Mouse (Mus musculus) lung, postnatal 36 days (tissue): ENCODE data around the gene Dip2b.

Experiments used
- DNase-seq: peaks from one replicate; pipeline ENCODE4 v3.0.0; 2022; ENCODE audit warnings: mixed read lengths

The Dip2b gene

GRCm38 (mm10) chr15:100038470-100038971 lies at the start of gene Dip2b:
Gene Dip2b (plus strand): TSS chr15:100038664.
- DNase-seq = peak; percentile 96

- DNase-seq = no peak
These were observed 45.4 kb upstream of the Dip2b start for GRCm38 (mm10) chr15:99993100-99993499.

DNA sequence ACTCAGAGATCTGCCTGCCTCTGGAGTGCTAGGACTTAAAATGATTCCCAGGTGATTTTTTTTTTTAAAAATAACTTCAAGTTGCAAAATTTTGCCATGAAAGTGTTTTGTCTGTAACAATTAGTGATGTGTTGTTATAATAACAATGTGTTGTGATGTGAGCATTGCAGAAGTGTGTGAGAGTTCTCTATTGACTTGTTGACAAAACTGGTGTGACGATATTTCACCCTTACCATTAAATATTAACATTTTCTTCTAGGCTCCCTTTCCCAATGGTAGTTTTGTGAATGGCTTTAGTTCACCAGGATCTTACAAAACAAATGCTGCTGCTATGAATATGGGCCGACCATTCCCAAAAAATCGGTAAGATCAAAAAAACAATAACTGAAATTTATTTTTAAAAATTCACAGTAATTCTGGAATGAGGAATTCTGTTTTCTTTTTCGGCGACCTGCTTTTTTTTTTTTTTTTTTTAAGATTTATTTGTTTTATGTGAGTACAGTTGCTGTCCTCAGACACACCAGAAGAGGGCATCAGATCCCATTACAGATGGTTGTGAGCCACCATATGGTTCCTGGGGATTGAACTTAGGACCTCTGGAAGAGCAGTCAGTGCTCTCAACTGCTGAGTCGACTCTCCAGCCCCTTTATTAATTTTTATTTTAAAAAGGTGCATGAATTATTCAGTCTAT lies 41.2 kb upstream of the Dip2b start:
- no peak for DNase-seq

- no peak for DNase-seq
These were observed 39.1 kb upstream of the Dip2b start for GRCm38 (mm10) chr15:99999390-99999789.

- no peak for DNase-seq
These were observed 33.7 kb upstream of the Dip2b start for GRCm38 (mm10) chr15:100004677-100005273.

DNA sequence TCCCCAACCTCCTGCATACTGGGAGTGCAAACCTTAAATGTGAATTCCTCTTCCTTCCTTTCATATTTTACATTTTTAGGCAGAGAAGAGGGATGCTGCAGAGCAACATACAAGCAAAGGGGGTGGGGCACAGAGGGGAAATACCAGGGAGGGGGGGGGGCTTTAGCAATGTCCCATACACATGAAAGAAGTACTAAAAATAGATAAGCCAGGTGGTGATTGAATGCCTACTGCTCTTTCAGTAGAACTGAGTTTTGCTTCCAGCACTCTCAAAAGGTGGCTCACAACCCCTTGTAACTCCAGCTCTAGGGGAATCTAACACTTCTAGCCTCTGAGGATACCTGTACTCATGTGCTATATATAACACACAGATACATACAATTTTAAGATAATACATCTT lies 32.3 kb upstream of the Dip2b start:
- DNase-seq = no peak

- DNase-seq = no peak
These were observed 20.1 kb upstream of the Dip2b start for GRCm38 (mm10) chr15:100018280-100018899.

GRCm38 (mm10) chr15:100021175-100021574 lies 17.3 kb upstream of the Dip2b start:
- DNase-seq = no peak

DNA sequence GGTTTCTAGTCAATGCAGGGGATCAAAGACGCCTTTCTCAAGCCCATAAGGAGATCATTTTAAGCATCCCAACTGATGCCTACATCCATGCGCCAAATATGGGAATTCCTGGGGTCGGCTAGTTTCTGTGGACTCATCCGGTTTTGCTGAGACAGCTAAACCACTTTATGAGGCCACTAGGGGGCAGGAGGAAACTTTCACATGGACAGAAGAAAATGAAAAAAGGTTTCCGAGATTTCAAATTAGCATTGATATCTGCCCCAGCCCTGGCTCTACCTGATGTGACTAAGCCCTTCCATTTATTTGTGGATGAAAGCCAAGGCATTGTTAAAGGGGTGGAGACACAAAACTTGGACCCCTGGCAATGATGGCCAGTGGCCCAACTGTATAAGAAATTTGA lies 15.5 kb upstream of the Dip2b start:
- DNase-seq = peak; percentile 79

DNA sequence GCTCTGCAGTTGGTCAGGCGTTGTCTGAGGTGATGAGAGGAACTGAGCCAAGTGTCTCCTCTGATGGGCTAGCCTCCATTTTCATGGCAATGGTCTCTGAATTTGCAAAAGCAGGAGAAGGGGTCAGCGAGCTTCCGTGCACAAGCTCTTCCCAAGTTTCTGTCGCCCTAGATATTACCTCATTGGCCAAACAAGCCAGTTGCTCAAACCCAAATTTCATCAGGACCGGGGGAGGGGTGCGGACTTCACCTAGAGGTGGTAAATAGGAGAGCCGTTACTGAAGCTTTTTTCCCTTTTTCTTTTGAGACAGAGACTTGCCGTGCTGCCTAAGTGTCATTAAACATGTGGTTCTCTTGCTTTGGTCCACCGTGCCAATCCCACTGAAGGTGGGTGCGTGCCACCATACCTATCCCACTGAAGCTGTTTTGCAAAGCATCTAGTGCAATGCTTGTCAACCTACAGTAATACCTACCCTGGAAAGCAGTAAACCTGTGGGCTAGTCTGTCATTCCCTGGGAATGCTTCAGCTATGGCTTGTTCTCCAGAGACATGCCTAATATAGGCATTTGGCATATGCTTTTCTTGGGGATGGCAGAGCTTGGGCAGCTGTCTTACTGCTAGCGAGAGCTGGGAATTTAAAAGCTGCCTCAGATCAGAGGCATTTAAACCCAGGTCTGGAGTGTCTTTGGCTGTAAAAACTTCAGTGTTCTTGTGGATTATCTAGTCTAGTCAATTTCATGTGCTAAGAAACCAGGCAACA lies 13.2 kb upstream of the Dip2b start:
- DNase-seq = no peak

GRCm38 (mm10) chr15:100028133-100028532 lies 10.3 kb upstream of the Dip2b start:
- DNase-seq = no peak

GRCm38 (mm10) chr15:100029497-100029896 lies 9.0 kb upstream of the Dip2b start:
- peak; percentile 36 for DNase-seq

GRCm38 (mm10) chr15:100029900-100030299 lies 8.6 kb upstream of the Dip2b start:
- no peak for DNase-seq

DNA sequence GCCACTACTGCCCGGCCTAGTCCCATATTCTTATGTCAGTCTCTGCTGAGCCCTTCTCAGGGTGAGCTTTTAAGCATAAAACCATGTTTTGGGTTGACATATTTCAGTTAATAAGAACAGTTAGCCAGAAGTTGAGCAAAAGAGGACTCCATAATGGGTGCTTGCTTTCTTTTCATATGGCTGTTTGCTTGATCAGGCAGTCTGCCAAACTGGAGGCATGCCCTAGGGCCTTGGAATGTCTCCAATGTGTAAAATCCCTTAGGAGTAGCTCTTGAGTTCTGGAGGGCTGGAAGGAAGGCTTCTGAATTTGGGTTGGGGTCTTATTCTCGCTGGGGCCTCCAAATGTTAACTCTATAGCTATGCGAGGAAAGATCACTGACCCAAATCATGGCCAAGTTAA lies 5.9 kb upstream of the Dip2b start:
- peak; percentile 57 for DNase-seq

GRCm38 (mm10) chr15:100039001-100039701 lies 687 bp downstream of the Dip2b start:
- peak; percentile 71 for DNase-seq

DNA sequence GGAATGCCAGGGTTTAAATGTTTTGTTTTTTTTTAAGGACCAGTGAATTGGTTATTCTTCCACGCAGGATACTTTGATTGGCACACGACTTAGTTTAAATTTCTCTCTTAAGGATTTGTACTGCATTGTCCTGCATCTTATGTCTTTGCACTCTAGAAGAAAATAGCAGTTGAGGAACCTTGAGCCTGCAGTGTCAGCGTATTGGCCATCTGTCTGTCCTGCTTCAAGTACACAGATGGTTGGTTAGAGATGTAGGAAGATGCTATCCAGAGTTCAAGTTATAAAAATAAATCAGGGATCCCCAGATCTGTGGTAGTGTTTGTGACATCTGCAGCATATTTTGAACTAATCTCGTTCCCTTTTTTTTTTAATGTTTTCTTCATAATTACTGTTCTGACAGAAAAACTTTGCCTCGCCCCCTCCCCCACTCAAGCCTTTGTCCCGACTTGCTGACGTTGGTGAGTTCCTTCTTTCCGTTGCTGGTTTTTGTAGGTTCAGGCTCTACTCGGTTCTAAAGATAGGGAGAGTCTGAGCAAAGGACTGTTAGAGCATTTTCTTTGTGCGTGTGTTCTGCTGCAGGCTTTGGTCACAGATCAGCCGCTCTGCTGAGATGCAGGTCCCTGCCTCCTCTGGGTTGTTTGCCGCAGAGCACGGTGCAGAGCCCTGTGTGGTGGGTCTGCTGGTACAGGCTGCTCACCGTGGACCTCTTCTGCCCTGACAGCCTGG lies 2.2 kb downstream of the Dip2b start:
- peak; percentile 34 for DNase-seq

DNA sequence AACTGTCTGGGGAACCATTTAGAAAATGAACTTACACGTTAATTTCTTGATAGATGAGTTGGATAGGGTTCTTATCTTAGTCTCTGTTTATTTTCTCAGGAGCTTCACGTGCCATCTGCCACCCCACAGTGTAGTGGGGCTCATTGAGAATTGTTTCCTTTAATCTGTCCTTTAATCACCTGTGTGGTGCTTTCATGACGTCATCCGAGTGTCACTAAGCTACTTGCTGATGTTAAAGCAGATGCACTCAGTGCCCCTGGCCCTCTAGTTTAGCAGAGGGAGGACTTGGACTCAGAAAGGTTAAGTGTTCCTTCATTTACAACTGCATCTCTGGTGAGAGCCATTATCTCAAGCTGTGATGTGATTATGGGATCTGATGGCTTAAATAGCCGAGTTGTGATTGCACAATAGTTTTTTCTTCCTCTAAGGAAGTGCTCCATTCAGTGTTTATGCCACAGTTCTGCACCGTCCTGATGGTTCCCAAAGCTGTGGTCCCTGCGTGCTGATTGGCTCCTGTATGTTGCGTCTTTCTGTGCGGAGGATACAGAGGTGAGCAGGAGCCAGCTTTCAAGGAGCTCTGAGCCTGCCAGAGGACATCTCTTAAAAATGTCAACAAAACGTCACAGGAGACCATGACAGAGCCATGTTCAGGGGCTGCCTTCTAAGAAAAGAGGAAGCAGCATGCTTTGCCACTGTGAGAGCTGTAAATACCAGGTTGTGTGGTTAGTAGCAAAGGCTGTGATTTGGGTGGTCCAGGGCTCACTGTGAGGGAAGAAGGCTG lies 3.0 kb downstream of the Dip2b start:
- DNase-seq = peak; percentile 37

- DNase-seq = peak; percentile 30
These were observed 3.6 kb downstream of the Dip2b start for GRCm38 (mm10) chr15:100042048-100042400.

DNA sequence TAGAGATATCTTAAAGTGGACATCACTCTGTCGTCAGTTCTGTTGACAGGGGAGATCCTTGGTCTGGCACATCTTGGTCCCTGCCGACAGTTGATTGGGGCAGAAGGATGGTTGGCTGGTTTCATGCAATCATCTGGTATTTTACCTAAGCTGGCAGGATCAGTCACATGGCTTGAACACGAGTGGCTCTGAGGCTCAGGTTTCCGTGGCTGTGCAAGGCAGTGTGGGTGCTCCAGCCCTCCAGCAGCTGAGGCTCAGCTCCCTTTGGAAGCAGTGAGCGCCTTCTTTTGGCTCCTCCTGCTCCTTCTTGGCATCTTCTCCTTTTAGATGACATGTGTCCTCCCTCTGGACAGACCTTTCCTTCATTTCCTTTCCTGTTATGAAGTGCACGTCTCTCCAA lies 7.1 kb downstream of the Dip2b start:
- no peak for DNase-seq

DNA sequence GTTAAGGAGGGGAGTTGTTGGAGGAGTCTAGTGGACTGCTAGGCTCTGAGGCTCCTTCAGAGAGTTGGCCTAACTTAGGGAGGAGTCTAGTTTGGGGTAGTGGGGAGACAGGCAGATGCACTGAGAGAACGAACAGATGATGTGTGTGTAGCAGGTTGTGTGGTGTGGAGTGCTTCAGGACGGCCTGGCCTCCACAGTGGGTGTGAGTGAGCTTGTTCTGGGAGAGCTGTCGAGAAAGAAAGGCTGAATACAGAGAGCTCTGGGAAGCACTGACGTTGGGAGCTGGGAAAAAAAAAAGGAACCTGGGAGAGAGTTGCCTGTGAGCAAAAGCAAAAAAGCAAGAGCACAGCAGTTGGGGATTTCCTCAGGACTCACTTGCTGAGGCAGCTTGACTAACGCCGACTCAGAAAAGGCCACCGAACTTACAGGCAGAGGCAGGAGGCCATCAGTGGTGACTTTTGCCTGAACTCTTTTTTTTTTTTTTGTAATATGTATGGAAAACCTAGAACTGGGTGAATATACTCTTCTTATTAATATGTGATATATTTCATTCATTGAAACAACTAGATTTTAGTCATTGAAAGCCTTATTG lies 11.1 kb downstream of the Dip2b start:
- no peak for DNase-seq

DNA sequence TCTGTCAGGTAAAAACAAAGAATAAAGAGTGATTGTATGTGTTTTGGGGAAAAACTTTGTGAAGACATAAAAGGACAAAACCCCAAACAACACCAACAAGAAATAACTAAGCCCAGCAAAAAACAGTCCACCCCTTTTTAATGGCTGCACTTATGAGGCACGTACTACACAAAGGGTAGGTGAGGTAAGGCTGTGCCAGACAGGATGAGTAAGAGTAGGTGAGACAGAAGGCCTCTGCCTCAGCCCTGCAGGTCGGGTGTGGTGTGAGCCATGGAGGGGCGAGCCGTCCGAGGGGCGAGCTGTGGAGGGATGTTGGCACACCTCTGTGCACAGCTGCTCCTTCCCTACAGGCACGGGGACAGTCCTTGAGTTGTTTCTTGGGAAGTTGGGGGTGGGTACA lies 12.5 kb downstream of the Dip2b start:
- DNase-seq = no peak
